Mouse (Mus musculus) Muller cell, postnatal 12 days (primary cell): ENCODE measurements around the gene Atg2a.
"Not testable (repeated sequence)": the region's sequence is repeated elsewhere in the genome, so short reads cannot be mapped to it uniquely, and the experiment has no call there.

ENCODE experiments used
- DNase-seq: peaks from one replicate; pipeline ENCODE4 v3.0.0-alpha.2; 2015; ENCODE audit errors: inconsistent ontology term

Gene Atg2a

GRCm38 (mm10) chr19:6296551-6297210 is 55.2 kb downstream of the Atg2a start:
- peak; percentile 26 for DNase-seq

- peak; percentile 93 for DNase-seq
Measured at GRCm38 (mm10) chr19:6297641-6298040, 56.2 kb downstream of the Atg2a start.

- no peak for DNase-seq
Measured at GRCm38 (mm10) chr19:6299003-6299402, 57.5 kb downstream of the Atg2a start.

- DNase-seq, result no peak
Measured at GRCm38 (mm10) chr19:6299450-6300267, 58.2 kb downstream of the Atg2a start.

GRCm38 (mm10) chr19:6300402-6300841 is 59.0 kb downstream of the Atg2a start:
- no peak for DNase-seq

GRCm38 (mm10) chr19:6302114-6302513 is 60.6 kb downstream of the Atg2a start:
- DNase-seq, result no peak

- DNase-seq, result no peak
Measured at GRCm38 (mm10) chr19:6302522-6302921, 61.1 kb downstream of the Atg2a start.

GRCm38 (mm10) chr19:6303831-6304230 is 62.4 kb downstream of the Atg2a start:
- no peak for DNase-seq

- peak; percentile 92 for DNase-seq
Measured at GRCm38 (mm10) chr19:6304787-6305516, 63.5 kb downstream of the Atg2a start.

GRCm38 (mm10) chr19:6305517-6306115 is 64.1 kb downstream of the Atg2a start:
- DNase-seq, result no peak

GRCm38 (mm10) chr19:6306137-6306551 is 64.7 kb downstream of the Atg2a start, which contains the start of gene Cdc42bpg:
TSS of gene Cdc42bpg (plus strand) at chr19:6306456.
- peak; percentile 90 for DNase-seq

- DNase-seq, result peak; percentile 87
Measured at GRCm38 (mm10) chr19:6306586-6306985, 65.1 kb downstream of the Atg2a start.

- peak; percentile 19 for DNase-seq
Measured at GRCm38 (mm10) chr19:6307733-6308531, 66.5 kb downstream of the Atg2a start.

GRCm38 (mm10) chr19:6310181-6310580 is 68.7 kb downstream of the Atg2a start:
- no peak for DNase-seq

GRCm38 (mm10) chr19:6311783-6312182 is 70.3 kb downstream of the Atg2a start:
- not testable (repeated sequence) for DNase-seq
